Mouse (Mus musculus) neutrophil, adult 83 days (primary cell): ENCODE data around the gene Gm49416. TPM values are rescaled to one million over a fixed set of nuclear protein-coding genes. Genes with fewer than 3 reads are reported as not detected.

Source experiments
- total RNA-seq, 2 experiments: library from RNA; stranded (reverse); gene quantifications; one replicate each; pipeline ENCODE4 v1.2.4; 2023

Gm49416 gene
- 10 to 100 TPM in 1 of 2 experiments, not detected in 1; 10.3 TPM for total RNA-seq

GRCm38 (mm10) chr19:8888511-8889385, at the start of gene Gm49416, which contains the start of gene 1810009A15Rik:
Gene Gm49416 (plus strand): TSS chr19:8888926.
Gene 1810009A15Rik (plus strand): TSS chr19:8888853.

DNA sequence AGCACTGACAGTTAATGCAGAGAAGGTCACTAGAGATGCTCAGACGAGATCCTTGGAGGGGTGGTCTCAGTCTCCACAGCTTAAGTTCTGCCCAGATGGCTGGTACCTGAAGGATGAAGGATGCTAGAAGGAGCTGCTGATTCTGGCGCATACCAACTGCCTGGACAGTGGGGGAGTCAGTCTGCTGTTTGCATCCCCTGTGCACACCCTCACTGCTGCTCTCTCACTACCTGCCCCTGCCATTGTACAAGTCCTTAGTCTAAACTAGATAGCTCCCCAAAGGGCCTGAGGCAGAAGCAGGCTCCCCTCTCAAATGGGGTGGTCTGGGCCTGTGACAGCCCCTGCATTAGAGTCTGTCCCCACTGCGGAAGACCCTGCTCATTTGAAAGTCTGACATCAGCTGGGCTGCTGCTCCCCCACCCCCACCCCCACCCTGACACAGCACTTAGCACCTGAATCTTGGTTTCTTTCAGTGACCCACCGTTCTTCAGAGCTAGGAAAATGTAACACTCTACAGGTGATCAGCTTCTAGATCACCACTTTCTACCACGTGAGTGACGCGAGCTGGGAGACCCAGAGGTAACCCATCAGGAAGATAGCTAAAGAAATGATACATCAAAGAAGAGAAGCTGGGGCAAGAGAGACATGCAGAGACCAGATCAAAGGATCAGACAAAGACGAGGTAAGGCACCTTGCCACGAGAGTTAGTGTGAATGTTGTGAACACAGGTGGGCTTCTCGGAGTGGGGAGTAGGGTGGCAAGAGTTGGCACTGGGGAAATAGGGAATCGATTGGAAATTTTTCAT, 49.4 kb upstream of the Gm49416 start, which contains the start of gene Gng3:
TSS of gene Gng3 (minus strand) at position 92 of the 805 bp plus-strand sequence.

GRCm38 (mm10) chr19:8850402-8850901, 38.3 kb upstream of the Gm49416 start, which contains the start of gene Lrrn4cl:
Gene Lrrn4cl (plus strand): TSS chr19:8850768.

DNA sequence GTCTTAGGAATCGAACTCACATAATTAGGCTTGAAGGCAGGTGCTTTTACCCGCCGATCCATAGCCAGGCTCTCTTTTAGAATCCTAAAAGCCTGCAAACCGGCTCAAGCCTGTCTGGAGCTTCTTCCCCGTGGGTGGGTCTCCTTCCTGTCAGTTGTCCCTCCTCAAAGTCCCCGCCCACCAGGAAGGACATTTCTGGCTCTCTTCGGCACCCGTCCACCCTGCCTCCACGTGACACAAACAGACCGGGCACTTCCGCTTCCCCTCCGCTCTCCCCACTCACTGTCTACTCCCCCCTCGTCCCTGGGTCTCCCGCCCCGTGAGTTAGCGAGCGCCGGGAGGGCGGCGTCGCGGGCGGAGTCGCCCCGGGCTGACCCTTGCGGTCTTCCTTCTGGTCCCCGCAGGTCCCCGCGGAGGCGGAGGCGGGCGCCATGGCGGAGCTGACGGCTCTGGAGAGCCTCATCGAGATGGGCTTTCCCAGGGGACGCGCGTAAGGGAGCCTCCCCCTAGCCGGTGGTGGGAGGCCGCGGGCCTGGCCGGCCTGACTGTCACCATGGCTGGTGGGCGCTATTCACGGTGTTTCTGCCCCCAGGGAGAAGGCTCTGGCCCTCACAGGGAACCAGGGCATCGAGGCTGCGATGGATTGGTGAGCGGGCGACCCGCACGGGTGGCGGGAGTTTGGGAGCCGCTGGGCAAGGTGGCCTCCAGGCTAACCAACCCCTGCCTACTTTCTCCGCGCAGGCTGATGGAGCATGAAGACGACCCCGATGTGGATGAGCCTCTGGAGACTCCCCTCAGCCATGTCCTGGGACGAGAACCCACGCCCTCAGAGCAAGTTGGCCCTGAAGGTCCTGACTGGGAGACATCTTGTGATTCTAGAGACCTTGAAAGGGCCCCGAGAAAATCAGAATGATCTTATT, 17.2 kb upstream of the Gm49416 start, which contains the start of gene Ubxn1:
TSS of gene Ubxn1 (plus strand) at position 230 of the 920 bp plus-strand sequence.

GRCm38 (mm10) chr19:8880311-8881033, 8.3 kb upstream of the Gm49416 start, which contains the start of gene Uqcc3:
Gene Uqcc3 (minus strand): TSS chr19:8880923.

DNA sequence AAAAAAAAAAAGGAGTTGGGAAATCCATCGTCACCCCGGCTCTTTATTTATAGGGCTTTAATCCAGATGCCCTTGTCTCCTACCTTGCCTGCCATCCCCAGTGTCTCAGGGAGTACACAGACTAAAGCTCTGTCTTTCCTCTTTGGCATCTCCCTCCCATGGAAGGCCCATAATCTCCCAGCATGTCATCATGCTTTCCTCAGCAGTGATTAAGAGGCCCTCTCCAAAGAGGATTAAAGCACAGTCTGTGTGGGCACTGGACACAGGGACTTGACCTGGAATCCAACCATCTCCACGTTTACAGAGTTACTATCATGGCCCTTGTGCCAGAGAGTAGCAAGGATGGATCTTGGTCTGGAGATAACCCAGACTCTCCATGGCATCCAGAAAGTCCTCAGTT, 5.1 kb upstream of the Gm49416 start, which contains the start of the genes Lbhd1 and Gm49403:
TSS of gene Lbhd1 (plus strand) at position 117 of the 400 bp plus-strand sequence.
TSS of gene Gm49403 (plus strand) at position 315 of the 400 bp plus-strand sequence.

DNA sequence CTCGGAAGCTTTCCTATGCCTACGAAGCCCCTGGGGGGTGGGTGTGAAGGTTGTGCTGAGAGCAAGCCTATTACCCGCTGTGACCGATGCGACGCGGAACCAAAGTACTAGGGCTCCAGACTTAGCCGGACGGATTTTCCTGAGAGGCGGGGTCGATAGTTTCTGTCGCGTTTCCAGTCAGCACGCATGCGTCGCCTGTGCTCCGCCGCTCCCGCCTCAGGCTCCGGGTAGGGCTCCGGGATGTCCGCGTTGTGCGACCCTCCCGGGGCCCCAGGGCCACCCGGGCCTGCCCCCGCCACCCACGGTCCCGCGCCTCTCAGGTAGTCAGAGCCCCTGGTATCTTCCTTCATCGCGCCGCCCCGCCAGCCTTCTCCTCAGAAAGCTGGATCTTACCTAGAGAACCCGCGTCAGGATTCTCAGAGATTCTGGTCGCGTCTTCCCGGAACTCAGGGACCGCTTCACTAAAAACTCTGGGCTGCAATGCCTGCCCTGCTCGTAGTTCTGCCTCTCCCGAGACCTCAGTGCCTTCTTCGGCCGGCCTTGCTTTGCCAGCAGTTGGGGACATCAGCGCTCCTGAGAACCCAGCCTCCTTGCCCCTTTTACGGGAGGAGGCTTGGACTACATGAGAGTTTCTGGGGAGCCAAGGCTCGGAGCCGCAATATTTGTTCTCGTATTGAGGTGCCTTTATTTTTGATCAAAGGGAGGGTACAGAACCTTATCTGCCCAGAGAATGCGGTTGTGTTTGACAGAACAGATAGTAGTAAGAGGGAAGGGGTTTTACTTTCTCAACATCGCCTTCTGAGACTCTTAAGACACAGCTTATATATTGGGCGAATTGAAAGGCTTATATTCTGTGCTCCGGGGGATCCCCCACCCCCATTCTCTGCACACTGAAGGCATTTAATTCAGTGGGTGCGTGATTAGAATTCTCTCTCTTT, 4.4 kb downstream of the Gm49416 start, which contains the start of gene Ints5:
TSS of gene Ints5 (plus strand) at position 177 of the 938 bp plus-strand sequence.

GRCm38 (mm10) chr19:8897865-8898495, 9.3 kb downstream of the Gm49416 start, which contains the start of gene Ganab:
Gene Ganab (plus strand): TSS chr19:8898071.

GRCm38 (mm10) chr19:8920073-8920736, 31.5 kb downstream of the Gm49416 start, which contains the start of gene B3gat3:
Gene B3gat3 (plus strand): TSS chr19:8920374.

GRCm38 (mm10) chr19:8929224-8930088, 40.7 kb downstream of the Gm49416 start, which contains the start of the genes Rom1 and Eml3:
Gene Rom1 (minus strand): TSS chr19:8929356.
Gene Eml3 (plus strand): TSS chr19:8929552.

DNA sequence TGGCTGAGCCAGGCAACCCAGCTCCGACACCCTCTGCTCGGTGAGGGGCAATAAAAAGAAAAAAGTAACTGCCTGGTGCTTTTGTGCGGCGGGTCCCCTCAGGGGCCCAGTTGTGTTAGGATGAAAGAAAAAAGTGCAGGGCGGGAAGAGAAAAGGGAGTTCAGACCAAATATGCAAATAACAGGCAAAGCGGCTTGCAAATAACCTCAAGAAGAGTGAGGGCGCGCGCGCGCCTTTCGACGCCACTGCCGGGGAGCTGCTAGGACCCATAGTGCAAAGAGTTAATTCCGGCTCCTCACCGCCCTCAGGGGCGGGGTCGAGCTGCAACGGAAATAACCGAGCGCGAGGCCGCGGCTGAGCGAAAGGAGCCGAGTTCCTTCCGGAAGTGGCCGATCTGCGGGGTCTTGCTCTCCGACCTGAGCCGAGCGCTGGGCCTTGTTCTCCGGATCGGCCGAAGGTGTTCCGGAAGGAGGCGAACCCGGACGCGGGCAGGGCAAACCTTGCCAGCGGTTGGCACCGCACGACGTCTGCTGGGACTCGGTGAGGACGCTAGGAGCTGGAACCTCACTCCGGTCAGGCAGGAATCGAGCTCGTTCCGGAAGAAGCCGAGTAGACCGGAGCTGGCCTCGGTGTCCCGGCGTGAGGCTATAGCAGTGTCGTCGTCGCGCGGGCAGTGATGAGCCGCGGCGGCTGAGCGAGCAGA, 52.9 kb downstream of the Gm49416 start, which contains the start of gene Mta2:
TSS of gene Mta2 (plus strand) at position 361 of the 703 bp plus-strand sequence.

Other genes with a start within 250 kb of the Gm49416 start
- under 1 TPM; 0.07 to 0.39 TPM for gene Chrm1, start 225.1 kb upstream of the Gm49416 start, total RNA-seq
- gene Slc3a2, start 165.6 kb upstream of the Gm49416 start, total RNA-seq, result 100 to 1,000 TPM; 110 to 140 TPM
- 10 to 100 TPM; 18.5 to 22.5 TPM for gene Wdr74, start 153.1 kb upstream of the Gm49416 start, total RNA-seq
- 1 to 10 TPM in 1 of 2 experiments, not detected in 1; 1.6 TPM for gene 1700092M07Rik, start 148.2 kb upstream of the Gm49416 start, total RNA-seq
- 10 to 100 TPM; 95.0 to 99.4 TPM for gene Stx5a, start 147.5 kb upstream of the Gm49416 start, total RNA-seq
- gene Nxf1, start 131.9 kb upstream of the Gm49416 start, total RNA-seq, result 100 to 1,000 TPM; 148 to 149 TPM
- 10 to 100 TPM; 24.2 to 30.1 TPM for gene Tmem223, start 117.9 kb upstream of the Gm49416 start, total RNA-seq
- 10 to 100 TPM; 81.5 to 81.7 TPM for gene Tmem179b, start 114.5 kb upstream of the Gm49416 start, total RNA-seq
- 10 to 100 TPM; 12.6 to 14.4 TPM for gene Taf6l, start 102.5 kb upstream of the Gm49416 start, total RNA-seq
- gene Polr2g, start 90.3 kb upstream of the Gm49416 start, total RNA-seq, result 10 to 100 TPM; 42.9 to 43.0 TPM
- 1 to 10 TPM; 1.1 to 1.4 TPM for gene Zbtb3, start 86.4 kb upstream of the Gm49416 start, total RNA-seq
- 10 to 100 TPM; 25.6 to 25.7 TPM for gene Ttc9c, start 69.6 kb upstream of the Gm49416 start, total RNA-seq
- gene Hnrnpul2, start 68.9 kb upstream of the Gm49416 start, total RNA-seq, result 10 to 100 TPM; 91.2 to 95.0 TPM
- 10 to 100 TPM in 1 of 2 experiments, 1 to 10 TPM in 1; 3.1 to 11.6 TPM for gene AC129217.1, start 59.2 kb upstream of the Gm49416 start, total RNA-seq
- gene Bscl2, start 51.5 kb upstream of the Gm49416 start, total RNA-seq, result 10 to 100 TPM; 57.2 to 57.4 TPM
- gene Gng3, start 49.7 kb upstream of the Gm49416 start, total RNA-seq, result under 1 TPM in 1 of 2 experiments, not detected in 1; 0.33 TPM
- gene Lrrn4cl, start 38.2 kb upstream of the Gm49416 start, total RNA-seq, result under 1 TPM in 1 of 2 experiments, not detected in 1; 0.13 TPM
- 10 to 100 TPM; 92.2 to 94.2 TPM for gene Ubxn1, start 17.4 kb upstream of the Gm49416 start, total RNA-seq
- gene Uqcc3, start 8.0 kb upstream of the Gm49416 start, total RNA-seq, result 10 to 100 TPM; 17.8 to 24.6 TPM
- 10 to 100 TPM in 1 of 2 experiments, 1 to 10 TPM in 1; 5.4 to 17.3 TPM for gene Lbhd1, start 5.2 kb upstream of the Gm49416 start, total RNA-seq
- not detected for gene Gm49403, start 5.0 kb upstream of the Gm49416 start, total RNA-seq
- gene 1810009A15Rik, start 73 bp upstream of the Gm49416 start, total RNA-seq, result 10 to 100 TPM; 19.4 to 31.7 TPM
- gene Ints5, start 4.1 kb downstream of the Gm49416 start, total RNA-seq, result 10 to 100 TPM; 15.0 to 15.1 TPM
- gene Ganab, start 9.1 kb downstream of the Gm49416 start, total RNA-seq, result 10 to 100 TPM; 88.6 to 94.6 TPM
- gene B3gat3, start 31.4 kb downstream of the Gm49416 start, total RNA-seq, result 10 to 100 TPM; 39.8 to 40.9 TPM
- 1 to 10 TPM; 2.4 to 3.1 TPM for gene Rom1, start 40.4 kb downstream of the Gm49416 start, total RNA-seq
- gene Eml3, start 40.6 kb downstream of the Gm49416 start, total RNA-seq, result 10 to 100 TPM; 46.2 to 51.1 TPM
- gene Mta2, start 52.9 kb downstream of the Gm49416 start, total RNA-seq, result 100 to 1,000 TPM; 106 to 109 TPM
- gene Tut1, start 64.9 kb downstream of the Gm49416 start, total RNA-seq, result 1 to 10 TPM; 7.5 to 8.5 TPM
- 100 to 1,000 TPM; 131 to 159 TPM for gene Eef1g, start 78.1 kb downstream of the Gm49416 start, total RNA-seq
- 100 to 1,000 TPM; 396 to 493 TPM for gene Ahnak, start 100.4 kb downstream of the Gm49416 start, total RNA-seq
- not detected for gene Scgb1a1, start 199.0 kb downstream of the Gm49416 start, total RNA-seq
- gene Asrgl1, start 246.7 kb downstream of the Gm49416 start, total RNA-seq, result 1 to 10 TPM; 7.4 to 9.5 TPM